Mouse (Mus musculus) layer of hippocampus, adult 9-10 months (tissue): Measurements from ENCODE around the gene Glrx2.
"Not testable (repeated sequence)": the region's sequence is repeated elsewhere in the genome, so short reads cannot be mapped to it uniquely, and the experiment has no call there.

ENCODE experiments used
- DNase-seq: peaks from one replicate; pipeline ENCODE4 v3.0.0; 2022; ENCODE audit warnings: low spot score

Glrx2 gene

GRCm38 (mm10) chr1:143716038-143716437 is at the start of gene Glrx2:
Gene Glrx2, plus strand, starts transcription at chr1:143716338.
- not testable (repeated sequence) for DNase-seq

- DNase-seq, result no peak
These were observed 40.3 kb upstream of the Glrx2 start for GRCm38 (mm10) chr1:143675734-143676361.

- no peak for DNase-seq
These were observed 35.0 kb upstream of the Glrx2 start for GRCm38 (mm10) chr1:143681108-143681507.

GRCm38 (mm10) chr1:143684849-143685248 is 31.3 kb upstream of the Glrx2 start:
- no peak for DNase-seq

- no peak for DNase-seq
These were observed 14.4 kb upstream of the Glrx2 start for GRCm38 (mm10) chr1:143701736-143702135.

DNA sequence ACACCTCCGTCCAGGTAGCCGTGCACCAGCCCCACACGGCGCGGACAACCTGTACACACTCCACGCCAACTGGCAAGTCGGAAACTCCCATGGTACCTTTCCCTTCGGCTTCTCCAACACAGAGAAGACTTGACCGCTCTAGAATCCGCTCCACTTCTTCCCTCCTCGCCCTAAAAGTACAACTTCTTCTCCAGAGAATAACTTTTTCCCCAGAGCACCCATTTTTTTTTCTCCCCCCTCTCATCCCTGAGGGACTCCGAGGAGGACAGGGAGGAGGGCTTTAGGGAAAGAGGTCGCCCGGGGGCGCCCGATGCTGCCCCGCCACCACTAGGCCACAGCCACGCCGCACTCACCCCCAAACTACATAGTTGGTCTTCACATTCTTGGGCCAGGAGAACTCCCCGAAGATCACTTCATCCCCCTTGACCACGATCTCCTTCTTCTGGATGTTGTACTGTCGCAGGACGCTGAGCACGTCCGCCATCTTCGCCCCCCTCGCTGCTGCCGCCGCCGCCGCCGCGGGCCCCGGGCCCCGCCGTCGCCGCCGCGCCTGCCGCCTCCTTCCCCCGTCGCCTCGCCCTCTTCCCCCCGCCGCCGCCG is 13.9 kb upstream of the Glrx2 start:
- DNase-seq, result no peak

- peak; percentile 71 for DNase-seq
These were observed 13.3 kb upstream of the Glrx2 start, which contains the start of gene Cdc73 for GRCm38 (mm10) chr1:143702741-143703262. Gene Cdc73, minus strand, starts transcription at chr1:143702893.

DNA sequence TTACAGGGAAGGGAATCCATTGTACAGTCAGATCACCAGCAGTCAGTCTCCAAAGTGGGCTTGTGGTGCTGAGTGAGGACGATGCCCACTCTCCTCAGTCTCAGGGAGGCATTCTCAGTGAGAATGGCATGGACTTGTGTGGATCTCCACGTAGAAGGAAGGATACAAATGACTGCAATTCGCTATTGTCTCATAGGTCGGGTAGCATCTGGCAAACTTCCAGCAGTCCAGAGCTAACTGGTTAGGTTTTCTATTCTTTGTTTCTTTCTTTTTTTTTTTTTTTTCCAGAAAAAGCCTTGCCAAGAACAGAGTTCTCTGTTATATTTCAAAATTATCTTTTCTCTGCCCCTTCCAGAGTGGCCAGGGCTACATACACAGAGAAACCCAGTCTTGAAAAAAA is 9.1 kb upstream of the Glrx2 start:
- no peak for DNase-seq

- no peak for DNase-seq
These were observed 7.8 kb upstream of the Glrx2 start for GRCm38 (mm10) chr1:143708361-143708760.

- DNase-seq, result no peak
These were observed 6.0 kb upstream of the Glrx2 start for GRCm38 (mm10) chr1:143709966-143710626.

GRCm38 (mm10) chr1:143710627-143710976 is 5.5 kb upstream of the Glrx2 start:
- DNase-seq, result no peak

DNA sequence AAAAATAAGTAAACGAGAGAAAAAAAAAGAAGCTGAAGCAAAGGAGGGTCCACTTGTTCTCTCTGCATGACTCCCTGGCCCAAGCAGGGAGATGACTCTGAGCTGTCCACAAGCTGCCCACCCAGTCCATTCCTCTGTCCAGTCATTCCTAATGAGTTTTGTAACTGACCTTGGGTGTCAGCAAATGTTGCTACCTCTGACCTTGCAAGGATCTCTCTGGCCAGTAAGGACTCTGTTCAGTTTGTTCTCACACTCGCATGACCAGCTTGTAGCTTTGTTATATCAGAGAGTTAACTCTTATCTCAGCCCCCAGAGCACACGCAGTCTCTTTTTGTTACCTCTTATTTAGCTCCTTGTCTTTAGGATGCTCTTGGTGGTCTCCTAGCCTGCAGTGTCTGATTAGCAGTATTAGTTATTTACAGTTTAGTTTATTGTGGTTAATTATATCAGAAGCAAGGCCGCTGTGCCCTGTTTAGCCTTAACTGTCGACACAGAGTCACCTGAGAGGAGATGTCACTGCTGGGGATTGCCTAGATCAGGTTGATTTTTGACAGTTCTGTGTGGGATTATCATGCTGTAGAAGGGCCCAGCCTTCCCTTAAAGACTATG is 8.4 kb downstream of the Glrx2 start:
- DNase-seq, result no peak

GRCm38 (mm10) chr1:143727701-143728445 is 11.7 kb downstream of the Glrx2 start:
- DNase-seq, result no peak

GRCm38 (mm10) chr1:143730899-143731298 is 14.8 kb downstream of the Glrx2 start:
- DNase-seq, result no peak

DNA sequence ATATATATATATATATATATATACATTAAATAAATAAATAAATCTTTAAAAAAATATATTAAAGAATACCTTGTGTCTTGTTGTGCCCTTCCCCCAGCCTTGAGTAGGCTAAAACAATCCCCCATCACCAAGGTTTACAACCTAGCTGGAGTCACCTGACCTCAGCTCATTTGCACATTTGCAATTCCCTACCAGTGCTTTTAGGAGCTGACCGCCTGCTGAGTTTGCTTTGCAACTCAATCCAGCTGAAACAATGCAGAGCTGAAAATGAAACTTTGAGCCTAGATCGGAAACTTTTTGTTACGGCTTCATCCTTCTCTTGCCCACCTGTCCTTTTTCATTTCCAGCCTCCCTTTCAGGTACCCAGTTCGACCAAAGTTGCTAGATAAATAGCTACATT is 15.6 kb downstream of the Glrx2 start:
- DNase-seq, result no peak

DNA sequence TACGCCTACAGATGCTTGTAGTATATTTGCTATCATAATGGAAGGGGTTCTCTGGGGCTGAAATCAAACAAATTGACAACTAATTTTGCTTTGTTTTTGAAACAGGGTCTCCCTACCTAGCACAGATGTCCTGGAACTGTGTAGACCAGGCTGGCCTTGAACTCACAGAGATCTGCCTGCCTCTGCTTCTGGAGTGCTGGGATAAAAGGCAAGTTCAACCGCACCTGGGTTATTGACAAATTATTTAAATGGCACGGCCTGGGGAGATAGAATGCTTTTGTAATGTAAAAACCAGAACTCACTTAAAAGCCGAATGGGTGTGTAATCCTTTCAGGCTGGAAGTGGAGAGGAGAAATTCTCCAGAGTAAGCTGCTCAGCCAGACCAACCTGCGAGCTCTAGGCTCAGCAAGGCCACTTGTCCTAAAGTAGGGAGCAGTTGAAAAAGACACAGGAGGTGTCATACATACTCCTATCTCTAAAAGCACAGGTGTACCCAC is 17.8 kb downstream of the Glrx2 start:
- DNase-seq, result no peak

GRCm38 (mm10) chr1:143738811-143739210 is 22.7 kb downstream of the Glrx2 start:
- DNase-seq, result no peak

GRCm38 (mm10) chr1:143739361-143740350 is 23.5 kb downstream of the Glrx2 start:
- DNase-seq, result peak; percentile 49

- DNase-seq, result peak; percentile 21
These were observed 24.4 kb downstream of the Glrx2 start for GRCm38 (mm10) chr1:143740581-143740980.

DNA sequence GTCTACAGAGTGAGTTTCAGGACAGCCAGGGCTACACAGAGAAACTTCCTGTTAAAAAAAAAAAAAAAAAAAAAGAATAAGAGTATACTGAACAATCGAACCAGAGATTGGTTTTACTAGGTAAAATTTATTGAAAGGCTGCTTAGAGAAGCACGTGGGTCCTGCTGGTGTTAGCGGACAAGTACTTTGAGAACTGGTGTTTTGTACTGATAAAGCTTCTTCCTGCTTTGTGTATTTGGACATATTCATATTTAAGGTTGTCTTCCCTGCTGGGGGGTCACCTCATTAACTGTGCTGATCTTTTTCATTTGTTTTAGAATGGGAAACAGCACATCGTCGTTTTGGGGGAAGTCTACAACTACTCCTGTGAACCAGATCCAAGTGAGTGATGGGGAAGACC is 25.2 kb downstream of the Glrx2 start:
- DNase-seq, result no peak

DNA sequence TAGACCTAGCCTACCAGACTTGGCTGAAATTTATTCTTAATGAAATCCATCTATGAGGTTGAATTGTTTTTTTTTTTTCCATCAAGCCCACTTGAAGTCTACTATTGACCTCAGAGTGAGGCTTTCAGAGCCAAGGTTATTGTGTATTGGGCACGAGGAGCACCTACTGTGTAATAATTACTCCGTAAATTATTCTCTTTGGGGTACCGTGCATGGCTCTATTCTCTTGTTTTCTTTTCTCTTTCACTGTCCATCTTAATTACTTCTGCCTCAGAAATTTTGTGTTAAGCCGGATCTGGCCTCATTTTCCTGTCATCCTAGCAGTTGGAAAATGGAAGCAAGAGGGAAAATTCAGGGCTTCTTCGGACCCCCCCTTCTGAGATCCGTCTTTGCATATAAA is 26.0 kb downstream of the Glrx2 start:
- no peak for DNase-seq
